Mouse (Mus musculus) ES-E14 (cell line): Measurements from ENCODE around the gene Cnih2. TPM values are rescaled to one million over a fixed set of nuclear protein-coding genes. Genes with fewer than 3 reads are reported as not detected.
A peak's percentile ranks its signal among the peaks of the same experiment; 100 is the strongest.

Experiments used
- DNase-seq: peaks from one replicate; pipeline ENCODE4 v3.0.0-alpha.2; 2013; ENCODE audit warnings: low read depth, low spot score
- H3K27ac ChIP-seq: 2 replicates; pipeline ENCODE4 v1.5.1; 2012; ENCODE audit warnings: low read depth, mild to moderate bottlenecking, low read length, moderate library complexity, mixed read lengths; ENCODE audit not compliant: poor library complexity, insufficient read depth, severe bottlenecking
- H3K36me3 ChIP-seq: 2 replicates; pipeline ENCODE4 v1.6.1; 2012; ENCODE audit warnings: mild to moderate bottlenecking, low read length, moderate library complexity, mixed read lengths; ENCODE audit not compliant: control insufficient read depth, poor library complexity, insufficient read depth, severe bottlenecking
- H3K4me1 ChIP-seq, 2 experiments: fragments of 150-350 bp in 1 of 2; sonication (generic) in 1 of 2; 2 replicates each; pipeline ENCODE4 v1.6.1; 2012; ENCODE audit warnings: low read length in 2 of 2, mild to moderate bottlenecking in 1 of 2, mixed read lengths in 1 of 2; ENCODE audit not compliant: control insufficient read depth in 2 of 2, insufficient read depth in 2 of 2, poor library complexity in 1 of 2
- H3K4me3 ChIP-seq, 2 experiments: fragments of 150-350 bp in 1 of 2; sonication (generic) in 1 of 2; 2 replicates each; pipeline ENCODE4 v1.5.1; 2012; ENCODE audit warnings: low read length in 2 of 2, low read depth in 1 of 2, mild to moderate bottlenecking in 1 of 2, mixed read lengths in 1 of 2; ENCODE audit not compliant: insufficient read depth in 1 of 2, poor library complexity in 1 of 2, severe bottlenecking in 1 of 2
- H3K9ac ChIP-seq: 2 replicates; pipeline ENCODE4 v1.6.1; 2012; ENCODE audit warnings: low read depth, mild to moderate bottlenecking, low read length, mixed read lengths; ENCODE audit not compliant: poor library complexity, insufficient read depth, severe bottlenecking
- H3K9me3 ChIP-seq: fragments of 150-350 bp; sonication (generic); 2 replicates; pipeline ENCODE4 v1.6.1; 2012; ENCODE audit warnings: low read depth, mild to moderate bottlenecking, low read length; ENCODE audit not compliant: control insufficient read depth, insufficient read depth
- CHD2 ChIP-seq: IDR thresholded peaks from 2 replicates; pipeline ENCODE4 v1.6.1; 2014; ENCODE audit warnings: mild to moderate bottlenecking, low read depth, low read length, inconsistent platforms
- HCFC1 ChIP-seq: IDR thresholded peaks from 2 replicates; pipeline ENCODE4 v1.6.1; 2012; ENCODE audit warnings: low read length, inconsistent platforms, borderline replicate concordance; ENCODE audit not compliant: insufficient read depth
- MAFK ChIP-seq: IDR thresholded peaks from 2 replicates; pipeline ENCODE4 v1.6.1; 2014; ENCODE audit warnings: mild to moderate bottlenecking, low read depth, low read length, inconsistent platforms; ENCODE audit not compliant: insufficient read depth
- ZC3H11A ChIP-seq: IDR thresholded peaks from 2 replicates; pipeline ENCODE4 v1.6.1; 2012; ENCODE audit warnings: low read depth, mild to moderate bottlenecking, inconsistent platforms, low read length, borderline replicate concordance
- ZNF384 ChIP-seq: IDR thresholded peaks from 2 replicates; pipeline ENCODE4 v1.6.1; 2012; ENCODE audit warnings: low read depth, low read length, inconsistent platforms
- in situ Hi-C, 2 experiments: fragments of 600-800 bp; cut with MboI; formaldehyde crosslinking; loops; one replicate each; pipeline ENCODE4 v1.15.1; 2025; ENCODE audit warnings: low sequenced_read_pairs in 2 of 2, inconsistent platforms in 1 of 2; ENCODE audit not compliant: unreplicated experiment in 2 of 2
- total RNA-seq: library from RNA; depleted of rRNA; stranded (reverse); fragments of 300-350 nt; gene quantifications from 2 replicates; pipeline ENCODE4 v1.2.3, GENCODE M21; 2012

Cnih2 gene
- total RNA-seq, 1 experiment: 2.5 TPM

- in situ Hi-C loops: no loop called here
- Histone ChIP-seq H3K36me3 (peaks cover 4% of the 10 kb centered on the region; the same call in 1 of the 2 replicates), H3K4me3 (peak overlapping the region in 1 of 2 experiments; percentile 20; a peak in 1 of 4 replicates), H3K4me1 (peaks cover 17 to 51% of the 10 kb centered on the region in 2 experiments), H3K9me3 (no peaks in the 10 kb centered on the region), H3K9ac (peak overlapping the region; percentile 23; the same call in 1 of the 2 replicates), H3K27ac (peak overlapping the region; percentile 83)
- TF ChIP-seq MAFK: no peak
- no peak for TF ChIP-seq ZNF384
- TF ChIP-seq CHD2: no peak
- TF ChIP-seq ZC3H11A: no peak
- DNase-seq: peak; percentile 77
Measured at GRCm38 (mm10) chr19:5057876-5058775, 40.2 kb downstream of the Cnih2 start.

- Histone ChIP-seq H3K9me3 (no peaks in the 10 kb centered on the region), H3K27ac (no peak overlapping the region), H3K4me1 (peaks cover 14 to 51% of the 10 kb centered on the region in 2 experiments), H3K4me3 (no peak overlapping the region), H3K36me3 (peaks cover 4% of the 10 kb centered on the region; the same call in 1 of the 2 replicates), H3K9ac (no peak overlapping the region)
- peak; percentile 62 for DNase-seq
- in situ Hi-C loops: no loop called here
- TF ChIP-seq HCFC1 (no peak), ZC3H11A (peak; percentile 34; the same call in 1 of the 2 replicates)
Measured at GRCm38 (mm10) chr19:5056251-5056650, 42.1 kb downstream of the Cnih2 start.

GRCm38 (mm10) chr19:5053909-5054308 is 44.4 kb downstream of the Cnih2 start:
- no peak overlapping the region for H3K4me3 ChIP-seq
- H3K9ac ChIP-seq: no peak overlapping the region
- DNase-seq: peak; percentile 64
- no peaks in the 10 kb centered on the region for H3K9me3 ChIP-seq
- H3K27ac ChIP-seq: no peak overlapping the region
- H3K4me1 ChIP-seq: peaks cover 11 to 41% of the 10 kb centered on the region in 2 experiments
- in situ Hi-C loops: no loop called here
- no peak for TF ChIP-seq ZNF384
- TF ChIP-seq MAFK: no peak
- no peak for TF ChIP-seq HCFC1
- no peak for TF ChIP-seq CHD2
- no peak for TF ChIP-seq ZC3H11A
- H3K36me3 ChIP-seq: peaks cover 8% of the 10 kb centered on the region; the same call in 1 of the 2 replicates

GRCm38 (mm10) chr19:5052853-5053252 is 45.5 kb downstream of the Cnih2 start:
- no peak overlapping the region for H3K27ac ChIP-seq
- no peaks in the 10 kb centered on the region for H3K9me3 ChIP-seq
- peaks cover 10% of the 10 kb centered on the region; the same call in 1 of the 2 replicates for H3K36me3 ChIP-seq
- H3K9ac ChIP-seq: peak overlapping the region; percentile 27; the same call in 1 of the 2 replicates
- DNase-seq: no peak
- H3K4me3 ChIP-seq: peak overlapping the region; percentile 52 to 63
- H3K4me1 ChIP-seq: peaks cover 9 to 31% of the 10 kb centered on the region in 2 experiments
- TF ChIP-seq HCFC1 (no peak), ZC3H11A (no peak), ZNF384 (no peak), MAFK (no peak), CHD2 (no peak)
- in situ Hi-C loops: no loop called here
